Mouse (Mus musculus) thymus, postnatal 0 days (tissue): ENCODE results near the gene Ube2cbp. TPM values are rescaled to one million over a fixed set of nuclear protein-coding genes. Genes with fewer than 3 reads are reported as not detected.
A peak's percentile ranks its signal among the peaks of the same experiment; 100 is the strongest.

Source experiments
- DNase-seq: peaks from one replicate; pipeline ENCODE4 v3.0.0-alpha.2; 2015; ENCODE audit warnings: low spot score
- polyA plus RNA-seq: library from polyadenylated mRNA; unstranded; fragments of >200 nt; fragmentation: Nextera tagmentation; extraction: Ambion mirVana; gene quantifications from 2 replicates; pipeline ENCODE4 v1.2.1, GENCODE M21; 2015

The Ube2cbp gene
- polyA plus RNA-seq, 1 experiment from 2014 or later = 7.1 TPM

DNA sequence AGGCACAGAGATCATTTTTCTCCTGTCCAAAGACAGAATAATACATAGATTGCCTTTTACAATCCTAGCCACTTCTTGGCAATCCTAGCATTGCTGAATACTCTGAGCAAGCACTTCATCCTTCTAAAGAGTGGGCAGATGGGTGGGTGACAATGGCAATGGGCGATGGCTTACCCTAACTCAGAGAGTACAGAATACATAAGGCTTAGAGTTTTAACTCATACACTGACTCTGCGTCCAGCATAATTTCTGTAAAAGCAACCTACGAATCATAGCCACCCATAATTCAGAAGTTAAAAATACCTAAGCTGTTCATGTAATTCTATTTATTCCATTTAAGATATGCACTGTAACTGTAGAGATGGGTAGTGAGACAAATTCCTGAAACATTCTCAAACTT, 29.2 kb downstream of the Ube2cbp start:
- DNase-seq = no peak

- no peak for DNase-seq
These were observed 41.4 kb downstream of the Ube2cbp start for GRCm38 (mm10) chr9:86423331-86423730.

GRCm38 (mm10) chr9:86419366-86419765, 45.4 kb downstream of the Ube2cbp start:
- DNase-seq = no peak

- no peak for DNase-seq
These were observed 46.8 kb downstream of the Ube2cbp start for GRCm38 (mm10) chr9:86417971-86418370.

GRCm38 (mm10) chr9:86395785-86396184, 69.0 kb downstream of the Ube2cbp start:
- no peak for DNase-seq

DNA sequence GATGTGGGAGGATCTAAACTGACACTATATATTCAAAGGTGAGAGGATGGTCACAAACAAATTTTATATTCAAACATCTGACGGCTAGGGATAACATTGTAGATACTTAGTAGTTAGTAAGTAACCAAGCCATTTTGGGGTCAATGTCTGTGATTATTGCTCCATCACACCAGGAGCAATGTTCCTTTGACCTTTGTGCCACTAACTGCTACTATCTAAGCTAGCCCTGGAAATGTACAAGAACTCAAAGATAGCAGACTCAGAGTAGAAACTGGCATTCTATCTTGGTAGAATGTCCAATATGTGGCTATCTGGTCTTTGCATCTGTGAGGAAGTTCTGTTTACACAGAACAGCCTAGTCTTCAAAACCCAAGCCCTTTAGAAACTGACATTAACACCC, 69.7 kb downstream of the Ube2cbp start:
- DNase-seq = no peak

DNA sequence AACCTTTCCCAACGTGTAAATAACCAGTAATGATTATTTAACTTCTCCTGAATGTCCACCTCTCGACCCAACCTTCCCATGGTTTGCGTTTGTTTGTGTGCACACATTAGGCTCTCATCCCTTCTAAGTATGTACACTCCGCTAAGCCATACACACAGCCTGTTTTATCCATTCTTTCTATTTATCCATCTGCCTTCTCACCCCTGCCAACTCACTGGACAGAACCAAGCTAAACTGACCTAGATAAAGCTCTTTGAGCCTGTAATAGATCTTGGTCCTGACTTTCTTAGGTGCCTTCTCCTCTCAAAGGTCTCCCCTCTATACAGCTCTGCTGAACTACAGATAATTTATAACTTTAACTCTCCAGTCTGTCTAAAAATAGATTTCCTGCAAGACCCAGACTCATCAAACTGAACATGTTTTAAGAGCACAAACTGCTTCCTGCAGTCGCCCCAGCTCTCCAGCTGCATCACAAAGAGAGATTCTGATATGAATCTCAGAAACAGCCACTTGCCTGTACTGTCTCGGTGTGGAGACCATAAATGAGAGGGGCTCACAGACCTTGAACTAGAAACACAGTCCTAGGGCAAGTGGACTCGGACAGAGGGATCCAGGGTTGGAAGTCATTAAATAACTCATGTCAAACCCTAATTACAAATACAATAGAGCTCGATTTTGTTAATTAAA, 71.0 kb downstream of the Ube2cbp start:
- peak; percentile 51 for DNase-seq

- no peak for DNase-seq
These were observed 73.3 kb downstream of the Ube2cbp start for GRCm38 (mm10) chr9:86391467-86391866.

DNA sequence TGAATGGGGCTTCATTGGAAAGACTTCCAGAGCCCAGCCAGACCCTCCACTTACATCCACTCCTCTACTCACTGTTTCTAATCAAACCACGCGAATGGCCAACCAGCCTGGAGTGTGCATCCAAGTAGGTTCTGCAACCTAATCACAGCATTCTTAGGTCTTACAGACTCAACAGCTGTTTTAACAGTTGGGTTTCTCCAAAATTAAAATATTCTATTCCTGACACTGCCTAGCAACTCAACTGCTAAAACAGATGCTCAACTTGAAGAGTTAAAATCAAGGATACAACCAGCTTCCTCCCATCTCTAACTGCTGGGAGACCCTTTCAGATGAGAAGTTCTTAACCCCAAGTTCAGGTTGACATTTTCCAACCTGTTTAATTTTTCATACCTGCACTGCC, 74.0 kb downstream of the Ube2cbp start:
- DNase-seq = no peak

GRCm38 (mm10) chr9:86388538-86388937, 76.2 kb downstream of the Ube2cbp start:
- DNase-seq = no peak

GRCm38 (mm10) chr9:86376923-86377322, 87.8 kb downstream of the Ube2cbp start:
- no peak for DNase-seq

- peak; percentile 55 for DNase-seq
These were observed 91.8 kb downstream of the Ube2cbp start for GRCm38 (mm10) chr9:86372783-86373567.

GRCm38 (mm10) chr9:86369208-86369607, 95.5 kb downstream of the Ube2cbp start:
- no peak for DNase-seq

GRCm38 (mm10) chr9:86360536-86360935, 104.2 kb downstream of the Ube2cbp start:
- no peak for DNase-seq

DNA sequence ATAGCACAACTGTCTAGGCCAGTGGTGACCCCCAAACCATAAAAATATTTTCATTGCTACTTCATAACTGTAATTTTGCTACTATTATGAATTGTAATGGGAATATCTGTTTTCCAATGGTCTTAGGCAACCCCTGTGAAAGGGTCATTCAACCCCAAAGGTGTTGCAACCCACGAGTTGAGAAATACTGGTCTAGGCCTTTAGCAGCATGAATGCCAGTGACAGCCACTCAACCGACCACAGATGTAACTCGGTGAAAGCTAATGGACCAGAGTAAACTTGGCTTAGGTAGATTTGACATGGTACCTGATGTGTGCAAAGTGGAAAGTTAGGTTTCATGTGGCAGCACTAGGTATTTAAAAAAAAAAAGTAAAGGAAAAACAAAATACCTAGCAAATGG, 108.9 kb downstream of the Ube2cbp start:
- DNase-seq = no peak

DNA sequence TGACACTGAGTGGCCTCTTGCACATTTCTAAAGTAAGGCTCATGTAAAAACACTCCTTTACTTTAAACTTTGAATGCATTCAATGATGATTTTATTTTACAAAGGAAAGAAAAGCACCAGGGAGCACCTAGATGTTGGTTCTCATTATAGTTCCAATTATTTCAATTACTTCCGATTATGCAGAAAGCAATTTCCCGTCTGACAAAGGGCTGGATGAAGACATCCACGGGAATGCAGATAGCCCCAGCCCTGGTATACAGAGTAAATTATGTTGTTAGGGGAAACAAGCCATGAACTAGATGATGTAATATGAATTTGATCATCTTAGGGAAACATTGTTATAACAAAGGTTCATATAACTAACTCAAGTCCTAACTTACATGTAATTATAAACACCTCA, 113.3 kb downstream of the Ube2cbp start:
- DNase-seq = no peak

DNA sequence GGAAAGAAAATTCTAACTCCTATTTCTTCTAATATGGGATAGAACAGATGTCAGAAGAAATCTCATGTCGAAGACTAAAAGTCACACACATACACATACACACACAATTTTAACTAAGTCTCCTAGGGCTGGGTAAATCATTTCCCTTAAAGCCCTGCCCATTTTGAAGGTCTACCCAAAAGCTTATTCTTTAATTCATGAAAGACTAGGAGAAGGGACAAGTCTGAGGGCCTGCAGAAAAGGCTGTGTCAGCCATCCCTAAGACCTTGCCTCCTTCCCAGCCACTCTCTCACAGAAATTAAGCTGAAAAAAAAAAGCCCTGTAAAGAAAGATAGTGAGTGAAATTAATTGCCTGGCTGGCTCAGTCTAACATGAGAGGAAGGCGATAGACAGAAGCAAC, 128.0 kb downstream of the Ube2cbp start:
- no peak for DNase-seq

DNA sequence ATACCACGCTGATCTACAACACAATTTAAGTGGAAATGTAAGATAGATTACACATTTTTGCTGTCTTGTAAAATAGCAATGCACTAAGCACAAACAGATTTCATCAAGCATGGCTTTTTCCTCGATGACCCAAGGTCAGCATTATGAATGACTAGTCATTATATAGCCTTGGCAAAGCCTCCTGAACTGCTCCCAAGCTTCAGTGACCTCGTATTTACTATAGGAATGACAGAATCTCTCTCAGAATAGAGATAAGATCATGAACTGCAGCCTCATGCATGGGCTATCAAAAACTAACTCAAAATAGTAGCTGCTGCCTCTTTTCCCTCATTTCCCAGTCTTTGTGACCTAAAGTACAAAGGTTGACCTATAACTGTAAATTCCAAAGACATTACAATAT, 128.4 kb downstream of the Ube2cbp start:
- no peak for DNase-seq

DNA sequence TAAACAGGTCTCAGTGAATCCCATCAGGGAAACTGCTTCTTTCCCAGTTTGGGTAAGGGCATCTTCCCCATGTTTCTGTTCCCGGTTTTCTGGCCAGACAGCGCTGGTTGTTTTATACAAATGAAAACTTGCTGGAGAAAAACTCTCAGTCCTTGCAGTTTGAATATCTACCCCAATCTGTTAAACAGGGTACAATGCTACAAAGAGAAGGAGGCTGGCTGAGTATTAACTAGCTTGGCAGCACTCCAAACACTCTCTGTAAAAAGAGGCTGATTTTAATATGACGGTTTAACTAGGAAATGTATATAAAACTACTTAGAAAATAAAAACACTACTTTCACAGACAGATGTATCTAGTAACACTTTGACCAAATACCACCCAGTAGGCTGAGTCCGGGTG, 129.2 kb downstream of the Ube2cbp start:
- DNase-seq = no peak

- no peak for DNase-seq
These were observed 130.4 kb downstream of the Ube2cbp start for GRCm38 (mm10) chr9:86334357-86334756.

GRCm38 (mm10) chr9:86330591-86330990, 134.2 kb downstream of the Ube2cbp start:
- no peak for DNase-seq

DNA sequence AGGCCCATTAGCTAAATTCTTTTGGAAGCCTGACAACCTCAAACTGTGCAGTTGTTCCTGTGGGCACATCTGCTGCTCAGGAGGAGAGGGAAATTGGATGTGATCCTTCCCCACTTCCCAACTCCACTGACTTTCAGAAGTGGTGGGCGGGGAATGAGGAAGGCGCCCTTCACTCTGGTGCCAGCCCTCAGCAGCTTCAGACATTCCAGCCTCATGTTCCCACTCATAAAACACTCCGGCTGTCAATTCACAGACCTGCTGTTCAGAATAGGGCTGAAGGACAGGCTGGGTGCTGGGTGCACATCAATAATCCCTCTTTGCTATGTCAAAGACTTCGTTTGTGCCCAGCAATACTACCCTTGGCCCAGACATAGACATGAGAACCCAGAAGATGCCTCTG, 136.5 kb downstream of the Ube2cbp start:
- no peak for DNase-seq

DNA sequence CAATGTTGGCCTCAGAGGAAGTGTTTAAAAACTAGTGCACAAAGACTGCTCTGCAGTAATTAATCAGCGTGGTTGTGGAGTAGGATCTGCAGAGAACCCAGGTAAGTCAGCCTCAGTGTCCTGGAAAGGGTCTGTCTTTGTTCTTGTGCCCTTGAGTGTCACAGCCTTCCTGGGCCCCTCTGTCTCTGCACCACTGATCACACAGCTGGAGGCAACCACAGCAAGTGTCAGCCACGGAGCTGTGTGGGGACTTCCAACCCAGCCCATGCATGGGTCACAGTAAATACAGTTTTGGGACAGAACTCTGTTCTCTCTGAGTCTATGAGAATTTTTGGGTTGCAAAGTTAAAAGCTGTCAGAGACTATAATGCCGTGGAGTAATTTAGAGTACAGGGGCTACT, 137.4 kb downstream of the Ube2cbp start:
- DNase-seq = no peak
